Mouse (Mus musculus): ENCODE measurements around the gene St8sia1.
A peak's percentile ranks its signal among the peaks of the same experiment; 100 is the strongest.

- TF ChIP-seq CTCF (IDR thresholded peaks at IDR 0.05; ENCODE audit: control insufficient read depth, insufficient read depth, insufficient replicate concordance, low read depth, low read length) (no peak), POLR2A (IDR thresholded peaks at IDR 0.05; ENCODE audit: control insufficient read depth, low read depth, low read length) (peak; percentile 50)
Measured at GRCm38 (mm10) chr6:142950354-142950753, 13.9 kb downstream of the St8sia1 start.
